Mouse (Mus musculus) layer of hippocampus, postnatal 10 days (tissue): ENCODE measurements around the gene Arpc3. TPM values are rescaled to one million over a fixed set of nuclear protein-coding genes. Genes with fewer than 3 reads are reported as not detected.
"Not testable (repeated sequence)": the region's sequence is repeated elsewhere in the genome, so short reads cannot be mapped to it uniquely, and the experiment has no call there.

ENCODE experiments used
- DNase-seq, 2 experiments: peaks; one replicate each; pipeline ENCODE4 v3.0.0; 2021; ENCODE audit warnings: low spot score in 2 of 2
- total RNA-seq, 2 experiments: library from RNA; stranded (reverse); gene quantifications; 2 replicates each; pipeline ENCODE4 v1.2.3; 2021

Gene Arpc3
- total RNA-seq, 2 experiments from 2014 or later, result 287 to 319 TPM

- no peak for DNase-seq
These were observed 5.8 kb downstream of the Arpc3 start for GRCm38 (mm10) chr5:122397495-122397894.

- DNase-seq, result no peak
These were observed 8.2 kb downstream of the Arpc3 start for GRCm38 (mm10) chr5:122399871-122400270.

- no peak for DNase-seq
These were observed 9.1 kb downstream of the Arpc3 start for GRCm38 (mm10) chr5:122400628-122401302.

- DNase-seq, result peak; percentile 79 to 80
These were observed 9.6 kb downstream of the Arpc3 start for GRCm38 (mm10) chr5:122401303-122401640.

GRCm38 (mm10) chr5:122402160-122402559 lies 10.5 kb downstream of the Arpc3 start:
- no peak for DNase-seq

- peak; percentile 39 for DNase-seq
These were observed 11.1 kb downstream of the Arpc3 start for GRCm38 (mm10) chr5:122402772-122403171.

GRCm38 (mm10) chr5:122403362-122403761 lies 11.7 kb downstream of the Arpc3 start:
- DNase-seq, result no peak

GRCm38 (mm10) chr5:122405537-122405936 lies 13.9 kb downstream of the Arpc3 start:
- no peak for DNase-seq

GRCm38 (mm10) chr5:122409692-122410645 lies 18.3 kb downstream of the Arpc3 start:
- DNase-seq, result no peak

GRCm38 (mm10) chr5:122411892-122412291 lies 20.2 kb downstream of the Arpc3 start:
- no peak for DNase-seq

GRCm38 (mm10) chr5:122412826-122413225 lies 21.1 kb downstream of the Arpc3 start:
- no peak for DNase-seq

GRCm38 (mm10) chr5:122414351-122414750 lies 22.7 kb downstream of the Arpc3 start:
- no peak for DNase-seq

- no peak for DNase-seq
These were observed 23.8 kb downstream of the Arpc3 start for GRCm38 (mm10) chr5:122415465-122415864.

GRCm38 (mm10) chr5:122420676-122421075 lies 29.0 kb downstream of the Arpc3 start:
- DNase-seq, result not testable (repeated sequence)

- no peak for DNase-seq
These were observed 29.8 kb downstream of the Arpc3 start, which contains the start of gene Anapc7 for GRCm38 (mm10) chr5:122421271-122422068. Anapc7 (plus strand) TSS chr5:122421693.

GRCm38 (mm10) chr5:122422071-122422964 lies 30.6 kb downstream of the Arpc3 start:
- peak; percentile 91 to 94 for DNase-seq

GRCm38 (mm10) chr5:122423083-122423482 lies 31.4 kb downstream of the Arpc3 start:
- no peak for DNase-seq

GRCm38 (mm10) chr5:122425550-122425949 lies 33.9 kb downstream of the Arpc3 start:
- DNase-seq, result no peak

GRCm38 (mm10) chr5:122430036-122430775 lies 38.5 kb downstream of the Arpc3 start:
- DNase-seq, result no peak

GRCm38 (mm10) chr5:122431221-122431620 lies 39.5 kb downstream of the Arpc3 start:
- no peak for DNase-seq
